Mouse (Mus musculus) forebrain, embryonic 14.5 days (tissue): Measurements from ENCODE around the gene Gm12216. TPM values are rescaled to one million over a fixed set of nuclear protein-coding genes. Genes with fewer than 3 reads are reported as not detected.

Experiments
- ATAC-seq: fragments of 200-750 bp; cut with Nextera tagmentation; 2 replicates; pipeline ENCODE4 v1.8.0; 2017; ENCODE audit warnings: mild to moderate bottlenecking, moderate library complexity
- DNase-seq: peaks from one replicate; pipeline ENCODE4 v3.0.0-alpha.2; 2015; ENCODE audit warnings: low spot score
- H3K27ac ChIP-seq: fragments of 300-500 bp; sonication (generic); 2 replicates; pipeline ENCODE4 v1.5.1; 2014; ENCODE audit warnings: low read depth, mild to moderate bottlenecking, control low read depth, low read length, moderate library complexity
- H3K27me3 ChIP-seq: fragments of 300-500 bp; sonication (generic); replicated peaks from 2 replicates; pipeline ENCODE4 v1.6.1; 2014; ENCODE audit warnings: low read length, control low read depth, mixed read lengths; ENCODE audit not compliant: control insufficient read depth, insufficient read depth
- H3K36me3 ChIP-seq: fragments of 300-500 bp; sonication (generic); 2 replicates; pipeline ENCODE4 v1.6.1; 2014; ENCODE audit warnings: low read length, control low read depth; ENCODE audit not compliant: control insufficient read depth, insufficient read depth
- H3K4me1 ChIP-seq: fragments of 300-500 bp; sonication (generic); 2 replicates; pipeline ENCODE4 v1.6.1; 2014; ENCODE audit warnings: antibody characterized with exemption, low read length, control low read depth; ENCODE audit not compliant: control insufficient read depth, insufficient read depth
- H3K4me2 ChIP-seq: fragments of 300-500 bp; sonication (generic); 2 replicates; pipeline ENCODE4 v1.6.1; 2014; ENCODE audit warnings: mild to moderate bottlenecking, control low read depth, low read length
- H3K4me3 ChIP-seq: fragments of 300-500 bp; sonication (generic); 2 replicates; pipeline ENCODE4 v1.5.1; 2014; ENCODE audit warnings: low read depth, low read length, control low read depth
- H3K9ac ChIP-seq: fragments of 300-500 bp; sonication (generic); 2 replicates; pipeline ENCODE4 v1.6.1; 2014; ENCODE audit warnings: mild to moderate bottlenecking, low read length, control low read depth, moderate library complexity
- H3K9me3 ChIP-seq: fragments of 300-500 bp; sonication (generic); replicated peaks from 2 replicates; pipeline ENCODE4 v1.6.1; 2016; ENCODE audit warnings: low read length, control low read depth, mixed read lengths; ENCODE audit not compliant: control insufficient read depth
- WGBS: fragments of 180-500 bp; shearing (Covaris S2); extraction: QIAGEN DNeasy Blood & Tissue Kit; methylation state at CpG from one replicate; pipeline ENCODE4 v1.1.7; 2014; 5-methylcytosine and 5-hydroxymethylcytosine counted together
- polyA plus RNA-seq: library from polyadenylated mRNA; unstranded; fragments of >200 nt; fragmentation: Nextera tagmentation; extraction: Ambion mirVana; gene quantifications from 2 replicates; pipeline ENCODE4 v1.2.1, GENCODE M21; 2014

The Gm12216 gene
- polyA plus RNA-seq, 1 experiment from 2014 or later, result not detected

DNA sequence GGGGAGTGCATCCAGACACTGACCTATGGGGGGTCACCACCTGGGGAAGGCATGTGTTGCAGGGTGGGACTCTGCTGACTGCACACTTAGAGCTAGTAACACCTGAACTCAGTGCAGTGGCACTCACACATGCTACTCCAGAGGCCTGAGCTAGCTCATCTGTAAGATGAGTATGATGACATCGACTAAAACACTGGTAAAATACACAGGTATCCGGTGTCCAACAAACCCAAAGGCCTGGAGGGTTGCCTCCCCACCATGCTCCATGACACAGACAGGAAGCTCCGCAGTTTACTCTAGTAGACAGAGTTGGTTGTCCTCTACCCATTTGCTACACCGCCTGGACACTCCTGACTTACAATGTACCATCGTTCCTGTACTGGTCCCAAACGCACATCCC lies 39.5 kb downstream of the Gm12216 start:
- Histone ChIP-seq H3K4me3 (no peak overlapping the region), H3K27ac (no peak overlapping the region), H3K27me3 (no peaks in the 10 kb centered on the region), H3K36me3 (no peaks in the 10 kb centered on the region), H3K4me2 (no peak overlapping the region), H3K9ac (no peak overlapping the region), H3K9me3 (no peaks in the 10 kb centered on the region), H3K4me1 (no peaks in the 10 kb centered on the region)
- ATAC-seq (no peak), DNase-seq (no peak)
- WGBS, result 92% methylated on average over 6 of the region's 6 CpGs

GRCm38 (mm10) chr11:53818794-53819193 lies 40.3 kb downstream of the Gm12216 start:
- Histone ChIP-seq H3K4me2 (no peak overlapping the region), H3K9ac (no peak overlapping the region), H3K27me3 (no peaks in the 10 kb centered on the region), H3K9me3 (no peaks in the 10 kb centered on the region), H3K4me3 (no peak overlapping the region), H3K36me3 (no peaks in the 10 kb centered on the region), H3K4me1 (no peaks in the 10 kb centered on the region), H3K27ac (no peak overlapping the region)
- 70% methylated on average over 6 of the region's 6 CpGs for WGBS
- ATAC-seq (no peak), DNase-seq (no peak)

- no peak overlapping the region for H3K27ac ChIP-seq
- H3K36me3 ChIP-seq, result no peaks in the 10 kb centered on the region
- no peak overlapping the region for H3K4me3 ChIP-seq
- H3K4me1 ChIP-seq, result no peaks in the 10 kb centered on the region
- H3K9me3 ChIP-seq, result no peaks in the 10 kb centered on the region
- no peaks in the 10 kb centered on the region for H3K27me3 ChIP-seq
- DNase-seq, result no peak
- no peak overlapping the region for H3K9ac ChIP-seq
- ATAC-seq, result no peak
- WGBS, result 93% methylated on average over 5 of the region's 5 CpGs
- no peak overlapping the region for H3K4me2 ChIP-seq
Observed at GRCm38 (mm10) chr11:53816841-53817375, 42.1 kb downstream of the Gm12216 start.

- H3K4me2 ChIP-seq, result no peak overlapping the region
- no peaks in the 10 kb centered on the region for H3K9me3 ChIP-seq
- no peak overlapping the region for H3K4me3 ChIP-seq
- H3K27ac ChIP-seq, result no peak overlapping the region
- no peak overlapping the region for H3K9ac ChIP-seq
- DNase-seq (no peak), ATAC-seq (no peak)
- WGBS, result 54% methylated on average over 3 of the region's 3 CpGs
- H3K36me3 ChIP-seq, result no peaks in the 10 kb centered on the region
- H3K4me1 ChIP-seq, result no peaks in the 10 kb centered on the region
- H3K27me3 ChIP-seq, result no peaks in the 10 kb centered on the region
Observed at GRCm38 (mm10) chr11:53814810-53815209, 44.2 kb downstream of the Gm12216 start.

GRCm38 (mm10) chr11:53813001-53813868 lies 45.8 kb downstream of the Gm12216 start:
- H3K4me3 ChIP-seq, result no peak overlapping the region
- H3K36me3 ChIP-seq, result no peaks in the 10 kb centered on the region
- H3K27me3 ChIP-seq, result no peaks in the 10 kb centered on the region
- no peaks in the 10 kb centered on the region for H3K9me3 ChIP-seq
- H3K4me2 ChIP-seq, result no peak overlapping the region
- WGBS, result 89% methylated on average over 16 of the region's 16 CpGs
- ATAC-seq, result no peak
- no peak for DNase-seq
- no peaks in the 10 kb centered on the region for H3K4me1 ChIP-seq
- H3K27ac ChIP-seq, result no peak overlapping the region
- no peak overlapping the region for H3K9ac ChIP-seq

DNA sequence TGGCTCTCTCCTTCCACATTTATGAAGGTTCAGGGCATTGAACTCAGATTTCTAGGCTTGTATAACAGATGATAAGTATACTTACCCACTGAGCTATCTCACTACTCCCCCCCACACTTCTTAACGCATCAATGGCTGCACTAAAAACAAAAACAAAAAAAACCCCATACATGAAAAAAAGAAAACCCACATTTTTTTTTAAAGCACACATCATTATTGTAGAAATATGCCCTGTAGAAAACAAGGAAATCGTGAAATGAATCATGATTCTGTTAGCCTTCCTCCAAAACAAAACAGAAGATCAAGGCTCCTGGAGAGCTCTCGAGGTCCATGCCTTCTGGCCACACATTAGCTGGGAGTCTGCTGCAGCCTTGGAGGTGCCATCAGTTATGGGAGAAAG lies 47.7 kb downstream of the Gm12216 start:
- H3K36me3 ChIP-seq, result no peaks in the 10 kb centered on the region
- no peak overlapping the region for H3K4me3 ChIP-seq
- no peak overlapping the region for H3K4me2 ChIP-seq
- H3K9ac ChIP-seq, result no peak overlapping the region
- WGBS, result 83% methylated on average over 3 of the region's 3 CpGs
- DNase-seq (no peak), ATAC-seq (no peak)
- H3K27me3 ChIP-seq, result no peaks in the 10 kb centered on the region
- no peaks in the 10 kb centered on the region for H3K9me3 ChIP-seq
- H3K4me1 ChIP-seq, result no peaks in the 10 kb centered on the region
- H3K27ac ChIP-seq, result no peak overlapping the region

DNA sequence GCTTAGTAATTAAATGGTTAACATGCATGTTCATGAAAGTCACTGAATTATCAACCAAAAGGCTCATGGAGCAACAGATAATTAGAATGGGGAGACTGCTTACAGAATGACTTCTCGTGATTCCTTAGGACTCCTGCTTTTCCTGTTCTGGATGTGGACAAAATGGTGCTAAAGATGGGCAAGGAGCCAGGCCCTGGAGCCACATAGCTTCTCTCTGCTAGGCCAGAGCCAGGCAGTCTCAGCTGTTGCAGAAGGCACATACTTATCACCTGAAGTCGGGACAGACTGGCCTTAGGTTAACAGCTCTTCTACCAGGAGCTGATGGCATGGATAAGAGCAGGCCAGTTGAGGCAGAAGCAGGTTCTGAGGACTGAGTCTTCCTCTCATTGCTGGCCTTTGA lies 48.3 kb downstream of the Gm12216 start:
- Histone ChIP-seq H3K27ac (no peak overlapping the region), H3K27me3 (no peaks in the 10 kb centered on the region), H3K4me3 (no peak overlapping the region), H3K9ac (no peak overlapping the region), H3K4me2 (no peak overlapping the region), H3K36me3 (no peaks in the 10 kb centered on the region), H3K9me3 (no peaks in the 10 kb centered on the region), H3K4me1 (no peaks in the 10 kb centered on the region)
- ATAC-seq (no peak), DNase-seq (no peak)
- 86% methylated on average over 2 of the region's 2 CpGs for WGBS

DNA sequence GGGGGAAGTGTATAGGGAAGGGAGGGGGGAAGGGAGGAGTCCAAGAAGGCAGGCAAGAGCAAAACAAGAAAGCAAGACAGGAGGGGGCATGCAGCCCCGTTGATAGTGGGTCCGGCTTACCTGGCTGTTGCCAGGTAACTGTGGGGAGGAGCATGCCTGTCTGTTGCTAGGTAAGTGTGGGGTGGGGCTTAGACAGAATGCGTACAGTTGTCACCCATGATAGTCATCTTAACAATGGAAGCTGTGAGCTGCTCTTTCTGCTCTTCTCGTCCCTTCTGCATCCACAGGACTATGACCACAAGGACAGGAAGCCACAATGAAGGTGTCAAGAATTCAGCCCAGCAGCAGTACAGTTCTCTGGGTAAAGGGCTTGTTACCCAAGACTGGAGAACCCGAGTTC lies 48.9 kb downstream of the Gm12216 start:
- Histone ChIP-seq H3K27me3 (no peaks in the 10 kb centered on the region), H3K9me3 (no peaks in the 10 kb centered on the region), H3K4me3 (no peak overlapping the region), H3K4me1 (no peaks in the 10 kb centered on the region), H3K4me2 (no peak overlapping the region), H3K36me3 (no peaks in the 10 kb centered on the region), H3K27ac (no peak overlapping the region), H3K9ac (no peak overlapping the region)
- DNase-seq, result no peak
- no peak for ATAC-seq
- 67% methylated on average over 5 of the region's 5 CpGs for WGBS

DNA sequence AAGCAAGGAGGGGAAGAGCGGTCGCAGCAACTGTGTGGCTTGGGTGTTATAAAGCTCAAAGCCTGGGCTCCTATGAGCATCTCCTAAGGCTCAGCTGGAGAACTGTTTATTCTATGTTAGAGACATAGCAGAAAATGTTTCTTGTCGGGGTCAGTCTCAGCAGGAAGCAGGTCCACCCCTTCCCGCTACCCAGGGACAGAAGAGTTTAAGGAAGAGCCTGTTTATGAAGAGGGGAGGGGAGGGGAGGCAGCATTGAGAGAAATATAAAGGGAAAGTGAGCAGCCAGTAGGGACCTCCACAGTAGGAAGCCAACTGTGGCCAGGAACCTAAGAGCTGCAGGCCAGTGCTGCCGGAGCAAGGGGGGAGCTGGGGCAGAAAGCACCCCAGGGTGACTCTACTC lies 49.7 kb downstream of the Gm12216 start:
- no peaks in the 10 kb centered on the region for H3K4me1 ChIP-seq

More for the DNA sequence above, 49.7 kb downstream of the Gm12216 start:
- Histone ChIP-seq H3K9ac (no peak overlapping the region), H3K9me3 (no peaks in the 10 kb centered on the region), H3K4me3 (no peak overlapping the region), H3K36me3 (no peaks in the 10 kb centered on the region), H3K27ac (no peak overlapping the region), H3K27me3 (no peaks in the 10 kb centered on the region), H3K4me2 (no peak overlapping the region)
- no peak for DNase-seq
- ATAC-seq, result no peak
- WGBS, result 69% methylated on average over 5 of the region's 5 CpGs
